Mouse (Mus musculus): ENCODE measurements around the gene Tnk1.

Tnk1 gene

GRCm38 (mm10) chr11:69838714-69839104 lies 19.8 kb downstream of the Tnk1 start:
- DNase-seq (ENCODE audit: low read depth in 1 of 2, low spot score in 2 of 2) = no peak

GRCm38 (mm10) chr11:69837952-69838713 lies 20.4 kb downstream of the Tnk1 start, which contains the start of gene Tmem256:
TSS of gene Tmem256 (plus strand) at chr11:69838514.
- DNase-seq (ENCODE audit: low read depth in 1 of 2, low spot score in 2 of 2) = peak; percentile 90 to 91

- DNase-seq (ENCODE audit: low read depth in 1 of 2, low spot score in 2 of 2) = no peak
Measured at GRCm38 (mm10) chr11:69837604-69837951, 21.0 kb downstream of the Tnk1 start, which contains the start of gene Nlgn2. TSS of gene Nlgn2 (minus strand) at chr11:69837784.

- no peak for DNase-seq (ENCODE audit: low read depth in 1 of 2, low spot score in 2 of 2)
Measured at GRCm38 (mm10) chr11:69836703-69837576, 21.6 kb downstream of the Tnk1 start.

GRCm38 (mm10) chr11:69835966-69836335 lies 22.6 kb downstream of the Tnk1 start:
- no peak for DNase-seq (ENCODE audit: low read depth in 1 of 2, low spot score in 2 of 2)

GRCm38 (mm10) chr11:69835326-69835965 lies 23.1 kb downstream of the Tnk1 start:
- no peak for DNase-seq (ENCODE audit: low read depth in 1 of 2, low spot score in 2 of 2)

GRCm38 (mm10) chr11:69834001-69834549 lies 24.5 kb downstream of the Tnk1 start:
- no peak for DNase-seq (ENCODE audit: low read depth in 1 of 2, low spot score in 2 of 2)

GRCm38 (mm10) chr11:69833554-69833953 lies 25.0 kb downstream of the Tnk1 start:
- DNase-seq (ENCODE audit: low read depth in 1 of 2, low spot score in 2 of 2) = no peak

GRCm38 (mm10) chr11:69828832-69829231 lies 29.7 kb downstream of the Tnk1 start:
- no peak for DNase-seq (ENCODE audit: low read depth in 1 of 2, low spot score in 2 of 2)

- no peak for DNase-seq (ENCODE audit: low read depth in 1 of 2, low spot score in 2 of 2)
Measured at GRCm38 (mm10) chr11:69823456-69823855, 35.1 kb downstream of the Tnk1 start.

GRCm38 (mm10) chr11:69822080-69822479 lies 36.5 kb downstream of the Tnk1 start, which contains the start of gene Spem1:
TSS of gene Spem1 (minus strand) at chr11:69822180.
- no peak for DNase-seq (ENCODE audit: low read depth in 1 of 2, low spot score in 2 of 2)

GRCm38 (mm10) chr11:69818871-69819270 lies 39.7 kb downstream of the Tnk1 start:
- DNase-seq (ENCODE audit: low read depth in 1 of 2, low spot score in 2 of 2) = no peak

- no peak for DNase-seq (ENCODE audit: low read depth in 1 of 2, low spot score in 2 of 2)
Measured at GRCm38 (mm10) chr11:69818365-69818764, 40.2 kb downstream of the Tnk1 start, which contains the start of gene Spem2. TSS of gene Spem2 (minus strand) at chr11:69818465.

- DNase-seq (ENCODE audit: low read depth in 1 of 2, low spot score in 2 of 2) = no peak
Measured at GRCm38 (mm10) chr11:69816520-69816919, 42.0 kb downstream of the Tnk1 start.

- no peak for DNase-seq (ENCODE audit: low read depth in 1 of 2, low spot score in 2 of 2)
Measured at GRCm38 (mm10) chr11:69815155-69815554, 43.4 kb downstream of the Tnk1 start, which contains the start of gene Gm39566. TSS of gene Gm39566 (minus strand) at chr11:69815298.

GRCm38 (mm10) chr11:69810280-69810679 lies 48.2 kb downstream of the Tnk1 start:
- no peak for DNase-seq (ENCODE audit: low read depth in 1 of 2, low spot score in 2 of 2)

- no peak for DNase-seq (ENCODE audit: low read depth in 1 of 2, low spot score in 2 of 2)
Measured at GRCm38 (mm10) chr11:69807641-69808040, 50.9 kb downstream of the Tnk1 start.

- no peak for DNase-seq (ENCODE audit: low read depth in 1 of 2, low spot score in 2 of 2)
Measured at GRCm38 (mm10) chr11:69806378-69806777, 52.2 kb downstream of the Tnk1 start.

- no peak for DNase-seq (ENCODE audit: low read depth in 1 of 2, low spot score in 2 of 2)
Measured at GRCm38 (mm10) chr11:69804972-69805909, 53.3 kb downstream of the Tnk1 start, which contains the start of gene Tmem102. TSS of gene Tmem102 (minus strand) at chr11:69805624.

GRCm38 (mm10) chr11:69804652-69804940 lies 53.9 kb downstream of the Tnk1 start:
- DNase-seq (ENCODE audit: low read depth in 1 of 2, low spot score in 2 of 2) = no peak
